ENCODE assay signal across 25 mouse cellular contexts in the genomic region with DNA sequence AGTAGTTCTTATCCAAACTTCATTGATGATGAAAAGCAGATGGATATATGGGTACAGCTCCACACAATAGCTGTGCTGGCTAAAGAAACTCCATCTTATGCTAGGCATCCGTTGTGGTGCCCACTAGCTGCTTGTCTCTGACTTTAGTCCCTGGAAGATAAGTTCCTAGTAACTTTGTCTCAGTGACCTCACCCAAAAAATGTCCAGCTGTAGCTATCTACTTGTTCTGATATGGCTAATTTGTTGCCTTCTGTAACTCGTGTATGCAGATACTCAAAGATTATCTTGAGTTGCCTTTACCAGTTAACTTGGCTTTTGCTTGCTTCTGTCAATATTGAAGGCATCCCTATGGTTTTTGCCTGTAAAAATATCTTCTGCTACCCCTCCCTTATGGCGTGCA. TPM values are rescaled to one million over a fixed set of nuclear protein-coding genes. Genes with fewer than 3 reads are reported as not detected.
A peak's percentile ranks its signal among the peaks of the same experiment; 100 is the strongest.
DNase-seq lines count a peak whose midpoint lies in the region; ATAC-seq and TF ChIP-seq lines count a peak whose summit lies in the region.
"Had no signal": no experiment of that assay in that cellular context is flagged by ENCODE, and none has a peak within 500 bp of the region (broad histone marks: within the 10 kb centered on the region; RNA-seq: fewer than 3 reads in every experiment).

No protein-coding gene starts in this region.

- no peaks in the 10 kb centered on the region; a peak in 2 of 4 replicates for H3K36me3 ChIP-seq in MEL (ENCODE audit: control insufficient read depth in 1 of 2, insufficient read depth in 2 of 2, low read length in 2 of 2)
- no peaks in the 10 kb centered on the region for H3K36me3 ChIP-seq in liver, embryonic 11.5 days (ENCODE audit: control insufficient read depth, insufficient read depth, low read length)
- no peaks in the 10 kb centered on the region for H3K36me3 ChIP-seq in liver, postnatal 0 days (replicated peaks; ENCODE audit: insufficient read depth, low read length)
- H3K36me3 ChIP-seq in intestine, embryonic 16.5 days (ENCODE audit: control insufficient read depth, insufficient read depth, low read length) = no peaks in the 10 kb centered on the region
- no peaks in the 10 kb centered on the region for H3K36me3 ChIP-seq in midbrain, embryonic 11.5 days (ENCODE audit: control insufficient read depth, insufficient read depth, low read length)
- H3K36me3 ChIP-seq: embryonic facial prominence, embryonic 10.5 days; G1E; hindbrain, embryonic 15.5 days; midbrain, embryonic 15.5 days; neural tube, embryonic 12.5 days had no signal

- DNase-seq in MEL (ENCODE audit: low read depth, low spot score) = no peak
- peak; percentile 68 for DNase-seq in c-Kit-positive CD71-positive TER-119-negative erythroid progenitor cells, embryonic 14.5 days (ENCODE audit: low read depth)
- no peak for DNase-seq in liver, embryonic 11.5 days (ENCODE audit: low spot score)
- no peak for DNase-seq in liver, postnatal 0 days
- no peak for DNase-seq in ovary, postnatal 10 days (ENCODE audit: low spot score)
- no peak for DNase-seq in midbrain, embryonic 11.5 days (ENCODE audit: low spot score, missing footprints)
- DNase-seq: cerebellum, adult 2 months; gastrocnemius, postnatal 36 days; kidney, postnatal 10 days; lung, adult 2 months; lung, postnatal 14 days; right cerebral cortex, postnatal 4 days had no signal

- no peaks in the 10 kb centered on the region for H3K79me2 ChIP-seq in MEL (ENCODE audit: control insufficient read depth, insufficient read depth, low read length, poor library complexity)

- no peak overlapping the region for H3K27ac ChIP-seq in MEL (ENCODE audit: control insufficient read depth, low read depth, low read length)
- H3K27ac ChIP-seq in liver, embryonic 11.5 days (ENCODE audit: low read depth, low read length) = peak overlapping the region; percentile 70
- H3K27ac ChIP-seq in liver, postnatal 0 days (ENCODE audit: low read depth) = peak overlapping the region; percentile 19; the same call in 1 of the 2 replicates
- no peak overlapping the region for H3K27ac ChIP-seq in intestine, embryonic 16.5 days (ENCODE audit: low read length)
- no peak overlapping the region for H3K27ac ChIP-seq in midbrain, embryonic 11.5 days (ENCODE audit: low read depth, low read length)
- H3K27ac ChIP-seq: embryonic facial prominence, embryonic 10.5 days; hindbrain, embryonic 15.5 days; midbrain, embryonic 15.5 days; neural tube, embryonic 12.5 days had no signal

- no peak for TF ChIP-seq POLR2A in MEL (IDR thresholded peaks at IDR 0.05; ENCODE audit: control insufficient read depth in 1 of 2, insufficient read depth in 1 of 2, low read depth in 1 of 2, low read length in 2 of 2, poor library complexity in 1 of 2)

- peaks cover 0 to 2% of the 10 kb centered on the region in 2 experiments; a peak in 1 of 4 replicates for H3K4me1 ChIP-seq in MEL (ENCODE audit: control insufficient read depth in 1 of 2, insufficient read depth in 2 of 2, low read length in 2 of 2)
- 0 out of 2 replicates have a peak, but pooled peaks cover 4% of the 10 kb centered on the region for H3K4me1 ChIP-seq in liver, embryonic 11.5 days (replicated peaks; ENCODE audit: control insufficient read depth, insufficient read depth, low read length)
- no peaks in the 10 kb centered on the region for H3K4me1 ChIP-seq in liver, postnatal 0 days (ENCODE audit: insufficient read depth)
- H3K4me1 ChIP-seq in intestine, embryonic 16.5 days (ENCODE audit: control insufficient read depth, insufficient read depth, low read length) = no peaks in the 10 kb centered on the region
- peaks cover 7% of the 10 kb centered on the region for H3K4me1 ChIP-seq in midbrain, embryonic 11.5 days (ENCODE audit: control insufficient read depth, insufficient read depth, low read length)
- H3K4me1 ChIP-seq: embryonic facial prominence, embryonic 10.5 days; hindbrain, embryonic 15.5 days; neural tube, embryonic 12.5 days had no signal

- no peaks in the 10 kb centered on the region for H3K9me3 ChIP-seq in MEL (replicated peaks; ENCODE audit: insufficient read depth, low read length)
- H3K9me3 ChIP-seq in liver, embryonic 11.5 days (ENCODE audit: control insufficient read depth, low read length) = no peaks in the 10 kb centered on the region; the same call in 1 of the 2 replicates
- no peaks in the 10 kb centered on the region for H3K9me3 ChIP-seq in liver, postnatal 0 days (ENCODE audit: low read length)
- peaks cover 5% of the 10 kb centered on the region for H3K9me3 ChIP-seq in intestine, embryonic 16.5 days (ENCODE audit: control insufficient read depth, low read length)
- no peaks in the 10 kb centered on the region for H3K9me3 ChIP-seq in midbrain, embryonic 11.5 days (ENCODE audit: control insufficient read depth, low read length)
- H3K9me3 ChIP-seq: embryonic facial prominence, embryonic 10.5 days; hindbrain, embryonic 15.5 days; midbrain, embryonic 15.5 days; neural tube, embryonic 12.5 days had no signal

- no peak overlapping the region for H3K9ac ChIP-seq in MEL (ENCODE audit: control insufficient read depth, low read depth, low read length, poor library complexity, severe bottlenecking)
- H3K9ac ChIP-seq in liver, embryonic 11.5 days (ENCODE audit: low read depth, low read length) = no peak overlapping the region
- H3K9ac ChIP-seq in liver, postnatal 0 days (replicated peaks) = no peak overlapping the region
- no peak overlapping the region for H3K9ac ChIP-seq in intestine, embryonic 16.5 days (ENCODE audit: low read depth, low read length)
- no peak overlapping the region for H3K9ac ChIP-seq in midbrain, embryonic 11.5 days (ENCODE audit: low read length)
- H3K9ac ChIP-seq: hindbrain, embryonic 15.5 days; midbrain, embryonic 15.5 days; neural tube, embryonic 12.5 days had no signal

- no peak for TF ChIP-seq CTCF in MEL (IDR thresholded peaks at IDR 0.05 in 2 of 3, conservative IDR thresholded peaks at IDR 0.05 in 1 of 3; ENCODE audit: control insufficient read depth in 1 of 3, insufficient read depth in 1 of 3, low read depth in 2 of 3, low read length in 3 of 3, poor library complexity in 1 of 3, severe bottlenecking in 1 of 3)
- TF ChIP-seq CTCF in liver, postnatal 0 days (IDR thresholded peaks at IDR 0.05; ENCODE audit: low read depth) = no peak

- H3K27me3 ChIP-seq in MEL (ENCODE audit: control insufficient read depth in 1 of 2, insufficient read depth in 2 of 2, low read length in 2 of 2) = no peaks in the 10 kb centered on the region
- no peaks in the 10 kb centered on the region for H3K27me3 ChIP-seq in liver, embryonic 11.5 days (replicated peaks; ENCODE audit: control insufficient read depth, insufficient read depth, low read length)
- H3K27me3 ChIP-seq in liver, postnatal 0 days (ENCODE audit: insufficient read depth, low read length) = no peaks in the 10 kb centered on the region
- H3K27me3 ChIP-seq in intestine, embryonic 16.5 days (replicated peaks; ENCODE audit: control insufficient read depth, insufficient read depth, low read length) = no peaks in the 10 kb centered on the region
- H3K27me3 ChIP-seq in midbrain, embryonic 11.5 days (ENCODE audit: control insufficient read depth, insufficient read depth, low read length) = no peaks in the 10 kb centered on the region
- H3K27me3 ChIP-seq: CH12.LX; hindbrain, embryonic 15.5 days; megakaryocyte, embryonic 14.5 days; midbrain, embryonic 15.5 days; neural tube, embryonic 12.5 days had no signal

- peak; percentile 93 for ATAC-seq in liver, embryonic 11.5 days (replicated peaks; ENCODE audit: low FRiP score)
- peak; percentile 80 for ATAC-seq in liver, postnatal 0 days
- ATAC-seq in intestine, embryonic 16.5 days = no peak
- no peak for ATAC-seq in midbrain, embryonic 11.5 days (ENCODE audit: low FRiP score)
- ATAC-seq: midbrain, embryonic 15.5 days had no signal

- no peak for TF ChIP-seq EP300 in MEL (IDR thresholded peaks at IDR 0.05; ENCODE audit: low read depth in 1 of 2, low read length in 2 of 2)
- peak; percentile 92 for TF ChIP-seq EP300 in liver, postnatal 0 days (IDR thresholded peaks at IDR 0.05; ENCODE audit: low read depth)

- 51% methylated on average over 3 of the region's 3 CpGs for WGBS in liver, embryonic 11.5 days
- WGBS in liver, postnatal 0 days (ENCODE audit: insufficient replicate concordance) = 46% methylated on average over 3 of the region's 3 CpGs
- 74% methylated on average over 3 of the region's 3 CpGs for WGBS in intestine, embryonic 16.5 days
- 82% methylated on average over 3 of the region's 3 CpGs for WGBS in midbrain, embryonic 11.5 days

- no peak for TF ChIP-seq RAD21 in MEL (IDR thresholded peaks at IDR 0.05; ENCODE audit: low read depth, low read length)

- no peak overlapping the region for H3K4me3 ChIP-seq in MEL (ENCODE audit: control insufficient read depth in 1 of 2, insufficient read depth in 1 of 2, low read depth in 2 of 2, low read length in 2 of 2)
- H3K4me3 ChIP-seq in liver, embryonic 11.5 days (ENCODE audit: low read depth, low read length) = no peak overlapping the region
- no peak overlapping the region for H3K4me3 ChIP-seq in liver, postnatal 0 days (ENCODE audit: low read depth, low read length)
- no peak overlapping the region for H3K4me3 ChIP-seq in intestine, embryonic 16.5 days (ENCODE audit: low read length)
- H3K4me3 ChIP-seq in midbrain, embryonic 11.5 days (ENCODE audit: low read depth, low read length) = no peak overlapping the region
- H3K4me3 ChIP-seq: embryonic facial prominence, embryonic 10.5 days; hindbrain, embryonic 15.5 days; megakaryocyte, embryonic 14.5 days; midbrain, embryonic 15.5 days; neural tube, embryonic 12.5 days had no signal

- peak overlapping the region; percentile 29; the same call in 1 of the 2 replicates for H3K4me2 ChIP-seq in liver, embryonic 11.5 days
- H3K4me2 ChIP-seq in liver, postnatal 0 days (ENCODE audit: low read depth, low read length) = peak overlapping the region; percentile 23
- H3K4me2 ChIP-seq in intestine, embryonic 16.5 days (ENCODE audit: low read depth, low read length) = no peak overlapping the region
- no peak overlapping the region for H3K4me2 ChIP-seq in midbrain, embryonic 11.5 days
- H3K4me2 ChIP-seq: hindbrain, embryonic 15.5 days; midbrain, embryonic 15.5 days; neural tube, embryonic 12.5 days had no signal

RNA-seq across cellular contexts. Expression of a gene that starts 11.8 kb away (rescaled TPM):
- 6.2 and 6.4 TPM in 2 replicates for total RNA-seq in MEL (2012; rRNA removed)
- polyA plus RNA-seq in MEL (2012; ENCODE audit: insufficient read depth in 1 of 2, insufficient read length in 2 of 2, low read depth in 1 of 2, low replicate concordance in 2 of 2, missing spikeins in 1 of 2) = 1 to 10 TPM in 1 of 2 experiments, not detected in 1; 7.4 TPM
- polyA plus RNA-seq in liver, embryonic 11.5 days (2014; fragmentation: Nextera tagmentation; extraction: Ambion mirVana) = 7.3 and 8.7 TPM in 2 replicates
- 5.5 and 6.2 TPM in 2 replicates for polyA plus RNA-seq in liver, postnatal 0 days (2015; fragmentation: Nextera tagmentation; extraction: Ambion mirVana)
- polyA plus RNA-seq in intestine, embryonic 16.5 days (2015; fragmentation: Nextera tagmentation; extraction: Ambion mirVana) = 3.9 and 4.1 TPM in 2 replicates
- polyA plus RNA-seq in midbrain, embryonic 11.5 days (2014; fragmentation: Nextera tagmentation; extraction: Ambion mirVana) = 4.9 and 5.5 TPM in 2 replicates

RNA-seq across cellular contexts. Expression of a gene that starts 15.6 kb away (rescaled TPM):
- total RNA-seq in MEL (2012; rRNA removed) = 0.07 and 0.08 TPM in 2 replicates
- polyA plus RNA-seq in MEL (2012; ENCODE audit: insufficient read depth in 1 of 2, insufficient read length in 2 of 2, low read depth in 1 of 2, low replicate concordance in 2 of 2, missing spikeins in 1 of 2) = under 1 TPM in 1 of 2 experiments, not detected in 1; 0.04 TPM
- 0.12 and 0.38 TPM in 2 replicates for polyA plus RNA-seq in liver, embryonic 11.5 days (2014; fragmentation: Nextera tagmentation; extraction: Ambion mirVana)
- not detected in 2 replicates for polyA plus RNA-seq in liver, postnatal 0 days (2015; fragmentation: Nextera tagmentation; extraction: Ambion mirVana)
- polyA plus RNA-seq in intestine, embryonic 16.5 days (2015; fragmentation: Nextera tagmentation; extraction: Ambion mirVana) = 0.16 TPM in 2 replicates
- polyA plus RNA-seq in midbrain, embryonic 11.5 days (2014; fragmentation: Nextera tagmentation; extraction: Ambion mirVana) = 0.22 and 0.34 TPM in 2 replicates
- total RNA-seq: adrenal gland, adult 2 months; adrenal gland, postnatal 4 days; CH12.LX; gastrocnemius, postnatal 36 days; hematopoietic stem cell, adult 5-6 weeks; layer of hippocampus, adult 18-20 months; layer of hippocampus, postnatal 25 days had no signal
- polyA plus RNA-seq: adrenal gland, adult 2 months; cerebellum, adult 2 months; G1E; lung, adult 2 months had no signal

Comparison
In these comparisons a context has a peak if more than half of its experiments do, and no peak if none do; other contexts are left out.
1. H3K27ac ChIP-seq: peak in liver, embryonic 11.5 days (single experiment) and liver, postnatal 0 days (single experiment); none in MEL (single experiment), intestine, embryonic 16.5 days (single experiment) and midbrain, embryonic 11.5 days (single experiment).
2. ATAC-seq: peak in liver, embryonic 11.5 days (single experiment) and liver, postnatal 0 days (single experiment); none in intestine, embryonic 16.5 days (single experiment) and midbrain, embryonic 11.5 days (single experiment).
3. H3K4me2 ChIP-seq: peak in liver, embryonic 11.5 days (single experiment) and liver, postnatal 0 days (single experiment); none in intestine, embryonic 16.5 days (single experiment) and midbrain, embryonic 11.5 days (single experiment).